27 mouse cellular contexts compared by ENCODE assay signal in the genomic region with DNA sequence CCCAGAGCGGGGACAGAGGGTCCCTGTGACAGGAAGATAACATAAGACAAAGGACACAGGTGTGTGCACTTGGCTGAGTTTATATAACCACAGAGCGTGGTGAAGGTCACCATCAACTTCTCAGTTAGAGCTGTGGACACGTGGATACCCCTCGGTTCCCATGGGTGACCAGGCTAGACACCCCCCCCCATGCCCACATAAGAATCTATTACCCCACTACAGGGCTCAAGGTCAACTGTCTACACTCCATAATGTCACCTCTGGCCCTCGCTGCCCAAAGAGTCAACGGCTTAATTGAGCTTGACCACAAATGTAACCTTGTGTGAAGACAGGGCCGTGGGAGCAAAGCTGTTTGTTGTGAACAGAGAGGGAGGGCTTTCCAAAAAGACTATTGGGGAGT.
DNase-seq lines count a peak whose midpoint lies in the region; ATAC-seq and TF ChIP-seq lines count a peak whose summit lies in the region.
"Had no signal": no experiment of that assay in that cellular context is flagged by ENCODE, and none has a peak within 500 bp of the region (broad histone marks: within the 10 kb centered on the region; RNA-seq: fewer than 3 reads in every experiment).

No protein-coding gene starts in this region.

- no peaks in the 10 kb centered on the region for H3K4me1 ChIP-seq in hindbrain, postnatal 0 days (ENCODE audit: insufficient read depth, low read length)
- H3K4me1 ChIP-seq in hindbrain, embryonic 12.5 days = peaks cover 9% of the 10 kb centered on the region
- peaks cover 13% of the 10 kb centered on the region for H3K4me1 ChIP-seq in kidney, embryonic 15.5 days
- H3K4me1 ChIP-seq in liver, embryonic 12.5 days = 0 out of 2 replicates have a peak, but pooled peaks cover 6% of the 10 kb centered on the region
- H3K4me1 ChIP-seq: forebrain, embryonic 15.5 days had no signal

- no peak overlapping the region for H3K4me2 ChIP-seq in hindbrain, postnatal 0 days (ENCODE audit: low read depth, low read length)
- no peak overlapping the region for H3K4me2 ChIP-seq in hindbrain, embryonic 12.5 days (replicated peaks)
- H3K4me2 ChIP-seq in kidney, embryonic 15.5 days = no peak overlapping the region
- H3K4me2 ChIP-seq in liver, embryonic 12.5 days = no peak overlapping the region
- H3K4me2 ChIP-seq: embryonic facial prominence, embryonic 13.5 days; forebrain, embryonic 12.5 days; forebrain, embryonic 15.5 days; heart, embryonic 12.5 days; heart, embryonic 15.5 days; hindbrain, embryonic 14.5 days had no signal

- no peak overlapping the region for H3K4me3 ChIP-seq in hindbrain, postnatal 0 days (ENCODE audit: low read length)
- H3K4me3 ChIP-seq in hindbrain, embryonic 12.5 days = no peak overlapping the region
- no peak overlapping the region for H3K4me3 ChIP-seq in kidney, embryonic 15.5 days (replicated peaks)
- H3K4me3 ChIP-seq in liver, embryonic 12.5 days = no peak overlapping the region
- H3K4me3 ChIP-seq: embryonic facial prominence, embryonic 13.5 days; erythroblast, embryonic 14.5 days; forebrain, embryonic 12.5 days; forebrain, embryonic 15.5 days; heart, embryonic 12.5 days; heart, embryonic 15.5 days; hindbrain, embryonic 10.5 days had no signal

- WGBS in hindbrain, postnatal 0 days = 83% methylated on average over 7 of the region's 7 CpGs
- 75% methylated on average over 7 of the region's 7 CpGs for WGBS in hindbrain, embryonic 12.5 days
- 42% methylated on average over 7 of the region's 7 CpGs for WGBS in kidney, embryonic 15.5 days
- WGBS in liver, embryonic 12.5 days (ENCODE audit: insufficient replicate concordance) = 58% methylated on average over 7 of the region's 7 CpGs

- no peaks in the 10 kb centered on the region for H3K9me3 ChIP-seq in hindbrain, postnatal 0 days (ENCODE audit: low read length)
- 0 out of 2 replicates have a peak, but pooled peaks cover 6% of the 10 kb centered on the region for H3K9me3 ChIP-seq in hindbrain, embryonic 12.5 days (replicated peaks)
- no peaks in the 10 kb centered on the region for H3K9me3 ChIP-seq in kidney, embryonic 15.5 days (replicated peaks)
- H3K9me3 ChIP-seq in liver, embryonic 12.5 days (replicated peaks) = no peaks in the 10 kb centered on the region
- H3K9me3 ChIP-seq: embryonic facial prominence, embryonic 13.5 days; forebrain, embryonic 12.5 days; forebrain, embryonic 15.5 days; heart, embryonic 15.5 days; hindbrain, embryonic 10.5 days had no signal

- no peak for TF ChIP-seq CTCF in hindbrain, postnatal 0 days (IDR thresholded peaks at IDR 0.05; ENCODE audit: low read depth)

- 0 out of 2 replicates have a peak, but pooled peaks have one; percentile 35 for ATAC-seq in hindbrain, postnatal 0 days
- ATAC-seq in hindbrain, embryonic 12.5 days (ENCODE audit: low FRiP score) = no peak
- ATAC-seq in kidney, embryonic 15.5 days (replicated peaks; ENCODE audit: low FRiP score) = peak; percentile 70
- peak; percentile 37; the same call in 1 of the 2 replicates for ATAC-seq in liver, embryonic 12.5 days
- ATAC-seq: forebrain, embryonic 15.5 days; Patski had no signal

- no peaks in the 10 kb centered on the region for H3K27me3 ChIP-seq in hindbrain, postnatal 0 days (ENCODE audit: insufficient read depth, low read length)
- peaks cover 14% of the 10 kb centered on the region for H3K27me3 ChIP-seq in hindbrain, embryonic 12.5 days
- peaks cover 42% of the 10 kb centered on the region for H3K27me3 ChIP-seq in kidney, embryonic 15.5 days
- peaks cover 42% of the 10 kb centered on the region for H3K27me3 ChIP-seq in liver, embryonic 12.5 days (replicated peaks)
- H3K27me3 ChIP-seq: CH12.LX; forebrain, embryonic 15.5 days; heart, embryonic 15.5 days had no signal

- no peak overlapping the region for H3K27ac ChIP-seq in hindbrain, postnatal 0 days
- no peak overlapping the region for H3K27ac ChIP-seq in hindbrain, embryonic 12.5 days
- H3K27ac ChIP-seq in kidney, embryonic 15.5 days = no peak overlapping the region
- no peak overlapping the region for H3K27ac ChIP-seq in liver, embryonic 12.5 days
- H3K27ac ChIP-seq: embryonic facial prominence, embryonic 13.5 days; forebrain, embryonic 12.5 days; forebrain, embryonic 15.5 days; heart, embryonic 15.5 days; hindbrain, embryonic 10.5 days; hindbrain, embryonic 14.5 days had no signal

- H3K36me3 ChIP-seq in hindbrain, postnatal 0 days (ENCODE audit: insufficient read depth, low read length) = no peaks in the 10 kb centered on the region
- H3K36me3 ChIP-seq in hindbrain, embryonic 12.5 days = no peaks in the 10 kb centered on the region
- H3K36me3 ChIP-seq in kidney, embryonic 15.5 days = no peaks in the 10 kb centered on the region
- no peaks in the 10 kb centered on the region for H3K36me3 ChIP-seq in liver, embryonic 12.5 days
- H3K36me3 ChIP-seq: embryonic facial prominence, embryonic 13.5 days; forebrain, embryonic 12.5 days; forebrain, embryonic 15.5 days; G1E; heart, embryonic 12.5 days; heart, embryonic 15.5 days; hindbrain, embryonic 10.5 days had no signal

- DNase-seq in hindbrain, postnatal 0 days (ENCODE audit: low spot score) = no peak
- no peak for DNase-seq in kidney, postnatal 10 days
- DNase-seq in liver = no peak
- DNase-seq: adrenal gland, postnatal 10 days; adrenal gland, postnatal 36 days; B cell, adult 2 months; cerebellum, adult 18-20 months; cerebellum, adult 9-10 months; cerebellum, postnatal 14 days; gastrocnemius, postnatal 25 days; heart, adult 18-20 months; heart, postnatal 10 days; heart, postnatal 36 days had no signal

- H3K9ac ChIP-seq in hindbrain, postnatal 0 days (replicated peaks; ENCODE audit: low read length) = no peak overlapping the region
- no peak overlapping the region for H3K9ac ChIP-seq in hindbrain, embryonic 12.5 days
- H3K9ac ChIP-seq in kidney, embryonic 15.5 days = no peak overlapping the region
- H3K9ac ChIP-seq in liver, embryonic 12.5 days = no peak overlapping the region
- H3K9ac ChIP-seq: embryonic facial prominence, embryonic 13.5 days; forebrain, embryonic 12.5 days; forebrain, embryonic 15.5 days; heart, embryonic 12.5 days; heart, embryonic 15.5 days; hindbrain, embryonic 14.5 days had no signal
